Mouse (Mus musculus): ENCODE measurements around the gene Cpne6.

Gene Cpne6

DNA sequence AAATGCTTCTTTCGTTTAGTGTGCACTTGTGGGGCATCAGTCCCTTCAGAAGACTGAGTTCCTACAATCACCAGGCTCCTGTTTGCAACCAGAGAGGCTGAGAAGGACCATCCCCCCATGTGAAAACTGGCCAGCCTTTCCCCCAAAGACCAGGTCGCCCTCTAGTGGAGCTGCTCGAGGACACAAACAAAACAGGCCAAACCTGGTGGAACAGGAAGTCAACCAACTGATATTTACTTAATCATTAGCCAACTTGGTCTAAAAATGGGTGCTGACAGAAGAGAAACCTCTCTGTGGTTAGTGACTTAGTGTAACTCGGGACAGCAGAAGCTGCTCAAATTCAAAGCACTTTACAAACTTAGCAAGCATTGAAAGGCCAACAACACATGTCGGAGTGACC lies 46.8 kb downstream of the Cpne6 start:
- peak; percentile 85 for DNase-seq

- no peak for DNase-seq
Observed at GRCm38 (mm10) chr14:55557587-55557986, 47.3 kb downstream of the Cpne6 start.

DNA sequence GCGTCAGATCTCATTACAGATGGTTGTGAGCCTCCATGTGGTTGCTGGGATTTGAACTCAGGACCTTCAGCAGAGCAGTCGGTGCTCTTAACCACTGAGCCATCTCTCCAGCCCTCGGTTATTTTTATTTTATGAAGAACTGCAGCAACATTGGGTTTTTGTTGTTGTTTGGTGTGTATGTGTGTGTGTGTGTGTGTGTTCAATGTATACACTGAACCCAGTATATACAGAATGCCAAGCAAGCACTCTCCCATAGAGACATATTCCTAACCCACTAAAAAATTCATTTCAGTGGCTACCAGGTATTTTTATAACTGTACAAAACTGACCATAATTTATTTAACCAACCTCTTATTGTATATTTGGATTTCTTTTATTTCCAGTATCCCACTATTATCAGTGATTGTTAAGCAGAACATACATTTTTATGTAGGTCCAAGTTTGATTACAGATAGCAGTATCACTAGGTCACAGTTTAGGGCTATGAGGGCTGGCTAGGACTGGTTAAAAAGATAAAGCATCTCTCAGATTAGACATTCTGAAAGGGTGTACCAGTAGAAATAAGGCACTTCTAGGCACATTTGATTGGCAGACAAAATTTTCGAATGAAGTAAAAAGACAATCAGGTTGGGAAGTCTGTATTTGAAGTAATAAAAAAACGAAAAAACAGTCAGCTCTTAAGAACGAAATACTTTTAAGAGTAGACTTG lies 48.6 kb downstream of the Cpne6 start:
- no peak for DNase-seq

DNA sequence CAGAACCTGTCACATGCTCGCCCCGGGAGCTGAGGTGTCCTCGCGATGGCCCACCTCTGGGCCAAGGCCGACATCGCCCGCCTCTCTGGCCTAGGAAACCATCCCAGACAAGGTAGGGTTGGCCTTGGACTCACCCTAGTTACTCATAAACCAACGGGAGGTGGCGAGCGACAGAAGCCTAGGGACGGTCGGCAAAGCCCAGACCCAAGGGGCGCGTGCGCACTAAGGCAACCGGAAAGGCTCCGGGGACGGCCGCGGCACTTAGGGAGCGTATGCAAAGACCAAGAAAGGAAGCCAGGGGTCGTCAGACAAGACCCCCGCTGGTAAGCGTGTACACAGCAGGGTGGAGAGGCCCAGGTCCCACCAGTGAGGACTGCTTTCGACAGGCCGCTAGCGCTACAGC lies 49.6 kb downstream of the Cpne6 start, which contains the start of gene Dcaf11:
TSS of gene Dcaf11 (plus strand) at position 208 of the 403 bp plus-strand sequence.
- peak; percentile 97 for DNase-seq

DNA sequence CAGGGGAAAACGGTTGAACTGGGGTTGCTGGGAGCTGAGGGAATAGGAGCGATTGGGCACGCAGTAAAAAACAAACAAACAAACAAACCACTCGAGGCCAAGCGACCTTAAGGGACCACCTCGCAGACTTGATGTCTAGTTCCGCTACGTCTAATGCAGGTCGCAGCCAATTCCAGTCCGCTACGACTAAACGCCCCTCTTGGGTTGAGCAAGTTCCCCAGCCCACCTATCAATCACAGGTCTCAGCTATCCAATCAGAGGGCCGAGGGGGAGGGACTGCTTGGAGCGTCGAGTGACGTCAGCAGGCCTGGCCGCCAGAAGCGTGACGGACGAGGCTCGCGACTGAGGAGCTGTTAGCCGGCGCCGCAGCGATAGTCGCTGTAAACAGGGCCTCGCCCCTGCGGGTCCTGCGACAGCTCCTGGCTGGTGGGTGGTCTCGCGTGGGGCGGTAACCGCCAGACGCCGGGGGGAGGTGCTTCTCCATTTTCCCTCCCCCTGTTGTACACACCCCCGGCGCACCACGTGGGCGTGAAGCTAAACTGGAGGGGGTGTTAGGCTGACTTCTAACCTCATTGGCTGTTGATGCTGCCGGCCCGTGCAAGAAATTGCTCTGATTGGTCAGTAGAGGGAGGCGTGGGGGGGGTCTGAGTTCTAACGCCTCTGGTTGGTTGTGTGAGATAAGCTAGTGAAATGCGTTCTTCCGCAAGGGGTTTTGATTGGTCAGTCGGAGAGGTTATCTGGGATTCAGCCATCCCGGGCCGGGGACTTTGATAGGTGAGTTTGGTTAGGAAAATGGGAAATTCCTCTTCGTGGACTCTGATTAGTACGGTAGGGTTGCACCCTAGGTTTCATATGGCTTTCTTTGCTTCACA lies 50.2 kb downstream of the Cpne6 start, which contains the start of gene A730061H03Rik:
TSS of gene A730061H03Rik (minus strand) at position 205 of the 872 bp plus-strand sequence.
- DNase-seq: peak; percentile 98

GRCm38 (mm10) chr14:55561860-55562259 lies 51.6 kb downstream of the Cpne6 start:
- DNase-seq: no peak

DNA sequence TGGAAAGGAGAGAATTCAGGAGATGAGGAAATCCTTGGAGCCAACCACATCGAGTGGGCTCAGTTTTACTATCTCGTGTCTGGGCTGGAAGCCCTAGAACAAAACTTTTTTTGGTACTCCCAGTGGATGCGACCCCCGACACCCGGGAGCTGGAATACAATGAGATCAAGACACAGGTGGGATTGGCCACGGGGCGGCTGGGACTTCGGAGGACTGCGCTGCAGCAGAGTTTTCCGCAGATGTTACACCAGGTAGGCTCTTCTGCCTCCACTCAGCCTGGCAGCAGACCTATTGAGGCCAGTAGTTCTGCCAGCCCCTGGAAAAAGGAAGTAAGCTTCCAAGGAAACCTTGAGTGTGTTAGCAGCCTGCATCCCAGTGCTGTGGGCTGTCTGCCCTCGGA lies 53.0 kb downstream of the Cpne6 start:
- DNase-seq: no peak

DNA sequence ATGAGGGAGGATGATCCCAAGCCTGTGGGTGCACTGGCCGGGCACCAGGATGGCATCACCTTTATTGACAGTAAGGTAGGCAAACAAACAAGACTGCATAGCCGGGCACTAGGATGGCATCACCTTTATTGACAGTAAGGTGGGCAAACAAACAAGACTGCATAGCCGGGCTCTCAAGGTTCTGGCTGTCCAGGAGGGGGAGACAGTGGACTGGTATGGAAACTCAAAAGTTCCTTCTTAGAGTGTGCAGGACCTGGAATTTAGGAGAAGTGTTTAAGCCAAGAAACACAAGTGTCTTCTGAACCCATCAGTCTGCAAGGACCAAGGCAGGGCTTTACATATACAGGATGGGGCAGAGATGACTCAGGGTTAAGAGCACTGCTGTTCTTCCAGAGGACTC lies 55.5 kb downstream of the Cpne6 start:
- DNase-seq: no peak

All from embryo, embryonic 11 days (tissue).